Mouse (Mus musculus): Measurements from ENCODE around the gene Klk10. TPM values are rescaled to one million over a fixed set of nuclear protein-coding genes. Genes with fewer than 3 reads are reported as not detected.

The Klk10 gene
- polyA plus RNA-seq, 1 experiment from 2014 or later: 2.6 TPM

GRCm38 (mm10) chr7:43827706-43828105, 46.9 kb downstream of the Klk10 start:
- no peak for TF ChIP-seq CTCF (IDR thresholded peaks at IDR 0.05)
- TF ChIP-seq EP300 (IDR thresholded peaks at IDR 0.05): no peak
- Histone ChIP-seq H3K36me3 (ENCODE audit: insufficient read depth, low read length) (no peaks in the 10 kb centered on the region), H3K9me3 (ENCODE audit: low read length) (no peaks in the 10 kb centered on the region), H3K27me3 (replicated peaks; ENCODE audit: insufficient read depth, low read length) (no peaks in the 10 kb centered on the region), H3K4me3 (ENCODE audit: low read depth, low read length) (no peak overlapping the region), H3K27ac (ENCODE audit: low read length) (no peak overlapping the region), H3K9ac (replicated peaks; ENCODE audit: low read depth) (no peak overlapping the region), H3K4me2 (replicated peaks; ENCODE audit: low read depth, low read length) (no peak overlapping the region), H3K4me1 (ENCODE audit: insufficient read depth, low read depth, low read length) (no peaks in the 10 kb centered on the region)
- ATAC-seq: no peak
- WGBS: 73% methylated on average over 4 of the region's 4 CpGs
- DNase-seq (ENCODE audit: low spot score): no peak

GRCm38 (mm10) chr7:43829006-43829405, 48.2 kb downstream of the Klk10 start:
- no peak overlapping the region for H3K27ac ChIP-seq (ENCODE audit: low read length)
- no peaks in the 10 kb centered on the region for H3K4me1 ChIP-seq (ENCODE audit: insufficient read depth, low read depth, low read length)
- H3K4me3 ChIP-seq (ENCODE audit: low read depth, low read length): no peak overlapping the region
- no peaks in the 10 kb centered on the region for H3K36me3 ChIP-seq (ENCODE audit: insufficient read depth, low read length)
- 86% methylated on average over 8 of the region's 8 CpGs for WGBS
- no peaks in the 10 kb centered on the region for H3K27me3 ChIP-seq (replicated peaks; ENCODE audit: insufficient read depth, low read length)
- ATAC-seq: no peak
- no peak for DNase-seq (ENCODE audit: low spot score)
- H3K9ac ChIP-seq (replicated peaks; ENCODE audit: low read depth): no peak overlapping the region
- H3K9me3 ChIP-seq (ENCODE audit: low read length): no peaks in the 10 kb centered on the region
- H3K4me2 ChIP-seq (replicated peaks; ENCODE audit: low read depth, low read length): no peak overlapping the region
- no peak for TF ChIP-seq CTCF (IDR thresholded peaks at IDR 0.05)
- TF ChIP-seq EP300 (IDR thresholded peaks at IDR 0.05): no peak

Other genes starting within 250 kb of the Klk10 start
- 5.0 and 6.2 TPM in 2 replicates for gene Cd33, start 236.6 kb upstream of the Klk10 start, polyA plus RNA-seq (2015; fragmentation: Nextera tagmentation; extraction: Ambion mirVana)
- 1.7 and 1.8 TPM in 2 replicates for gene Zfp658, start 218.8 kb upstream of the Klk10 start, polyA plus RNA-seq (2015; fragmentation: Nextera tagmentation; extraction: Ambion mirVana)
- gene Zfp719, start 201.4 kb upstream of the Klk10 start, polyA plus RNA-seq (2015; fragmentation: Nextera tagmentation; extraction: Ambion mirVana): 5.7 and 6.0 TPM in 2 replicates
- gene Zfp819, start 173.9 kb upstream of the Klk10 start, polyA plus RNA-seq (2015; fragmentation: Nextera tagmentation; extraction: Ambion mirVana): 0.08 and 0.27 TPM in 2 replicates
- gene Ceacam18, start 146.3 kb upstream of the Klk10 start, polyA plus RNA-seq (2015; fragmentation: Nextera tagmentation; extraction: Ambion mirVana): 0.07 and 0.08 TPM in 2 replicates
- 3.2 and 4.0 TPM in 2 replicates for gene Siglece, start 120.9 kb upstream of the Klk10 start, polyA plus RNA-seq (2015; fragmentation: Nextera tagmentation; extraction: Ambion mirVana)
- 8.5 and 9.0 TPM in 2 replicates for gene Ctu1, start 109.0 kb upstream of the Klk10 start, polyA plus RNA-seq (2015; fragmentation: Nextera tagmentation; extraction: Ambion mirVana)
- gene Klk14, start 90.6 kb upstream of the Klk10 start, polyA plus RNA-seq (2015; fragmentation: Nextera tagmentation; extraction: Ambion mirVana): 0.31 and 0.39 TPM in 2 replicates
- gene Klk13, start 68.5 kb upstream of the Klk10 start, polyA plus RNA-seq (2015; fragmentation: Nextera tagmentation; extraction: Ambion mirVana): 4.8 and 6.3 TPM in 2 replicates
- not detected in 2 replicates for gene Klk12, start 12.1 kb upstream of the Klk10 start, polyA plus RNA-seq (2015; fragmentation: Nextera tagmentation; extraction: Ambion mirVana)
- 1.2 and 1.3 TPM in 2 replicates for gene Klk11, start 6.4 kb upstream of the Klk10 start, polyA plus RNA-seq (2015; fragmentation: Nextera tagmentation; extraction: Ambion mirVana)
- 0.15 and 0.25 TPM in 2 replicates for gene Klk9, start 10.9 kb downstream of the Klk10 start, polyA plus RNA-seq (2015; fragmentation: Nextera tagmentation; extraction: Ambion mirVana)
- 41.9 and 47.1 TPM in 2 replicates for gene Klk8, start 16.5 kb downstream of the Klk10 start, polyA plus RNA-seq (2015; fragmentation: Nextera tagmentation; extraction: Ambion mirVana)
- gene Klk7, start 30.3 kb downstream of the Klk10 start, polyA plus RNA-seq (2015; fragmentation: Nextera tagmentation; extraction: Ambion mirVana): not detected in 2 replicates
- not detected in 2 replicates for gene Klk6, start 43.5 kb downstream of the Klk10 start, polyA plus RNA-seq (2015; fragmentation: Nextera tagmentation; extraction: Ambion mirVana)
- gene Klk5, start 60.9 kb downstream of the Klk10 start, polyA plus RNA-seq (2015; fragmentation: Nextera tagmentation; extraction: Ambion mirVana): not detected in 2 replicates
- gene Klk4, start 100.1 kb downstream of the Klk10 start, polyA plus RNA-seq (2015; fragmentation: Nextera tagmentation; extraction: Ambion mirVana): not detected in 2 replicates
- not detected in 2 replicates for gene Klk15, start 152.7 kb downstream of the Klk10 start, polyA plus RNA-seq (2015; fragmentation: Nextera tagmentation; extraction: Ambion mirVana)
- not detected in 2 replicates for gene Klk1b8, start 169.6 kb downstream of the Klk10 start, polyA plus RNA-seq (2015; fragmentation: Nextera tagmentation; extraction: Ambion mirVana)
- not detected in 2 replicates for gene Klk1b1, start 185.7 kb downstream of the Klk10 start, polyA plus RNA-seq (2015; fragmentation: Nextera tagmentation; extraction: Ambion mirVana)
- not detected in 2 replicates for gene Klk1b9, start 195.0 kb downstream of the Klk10 start, polyA plus RNA-seq (2015; fragmentation: Nextera tagmentation; extraction: Ambion mirVana)
- gene Klk1b11, start 214.8 kb downstream of the Klk10 start, polyA plus RNA-seq (2015; fragmentation: Nextera tagmentation; extraction: Ambion mirVana): not detected in 2 replicates
- not detected in 2 replicates for gene Klk1b26, start 231.1 kb downstream of the Klk10 start, polyA plus RNA-seq (2015; fragmentation: Nextera tagmentation; extraction: Ambion mirVana)